ENCODE assay signal across 27 mouse cellular contexts in genomic region chr11:67104714-67105113, GRCm38 (mm10). TPM values are rescaled to one million over a fixed set of nuclear protein-coding genes. Genes with fewer than 3 reads are reported as not detected.
DNase-seq lines count a peak whose midpoint lies in the region; ATAC-seq and TF ChIP-seq lines count a peak whose summit lies in the region.
"Had no signal": no experiment of that assay in that cellular context is flagged by ENCODE, and none has a peak within 500 bp of the region (broad histone marks: within the 10 kb centered on the region; RNA-seq: fewer than 3 reads in every experiment).

No protein-coding gene starts in this region.

- TF ChIP-seq POLR2A in limb, embryonic 14.5 days (IDR thresholded peaks at IDR 0.05; ENCODE audit: borderline replicate concordance, extremely low read depth, insufficient read depth, insufficient read length) = no peak

- no peaks in the 10 kb centered on the region for H3K4me1 ChIP-seq in limb, embryonic 14.5 days (ENCODE audit: control insufficient read depth, insufficient read depth, low read length)
- no peaks in the 10 kb centered on the region for H3K4me1 ChIP-seq in limb, embryonic 10.5 days
- peaks cover 13% of the 10 kb centered on the region for H3K4me1 ChIP-seq in heart, embryonic 15.5 days (replicated peaks)
- H3K4me1 ChIP-seq: embryonic facial prominence, embryonic 15.5 days had no signal

- no peaks in the 10 kb centered on the region for H3K36me3 ChIP-seq in limb, embryonic 14.5 days (ENCODE audit: control insufficient read depth, insufficient read depth, low read length)
- no peaks in the 10 kb centered on the region for H3K36me3 ChIP-seq in limb, embryonic 10.5 days
- H3K36me3 ChIP-seq in heart, embryonic 15.5 days = no peaks in the 10 kb centered on the region
- H3K36me3 ChIP-seq: embryonic facial prominence, embryonic 15.5 days; G1E; midbrain, embryonic 10.5 days had no signal

- DNase-seq in gastrocnemius, postnatal 14 days = peak; percentile 44
- no peak for DNase-seq in gastrocnemius, postnatal 36 days
- no peak for DNase-seq in limb, embryonic 14.5 days (ENCODE audit: low spot score)
- no peak for DNase-seq in limb, embryonic 10.5 days (ENCODE audit: low spot score)
- peak; percentile 89 for DNase-seq in skeletal muscle tissue, adult 2 months (ENCODE audit: low read depth, low spot score)
- DNase-seq: cerebellum, adult 11 months; cerebellum, adult 9-11 months; kidney, adult 2 months; kidney, postnatal 10 days; liver, postnatal 0 days; right cerebral cortex, postnatal 14 days; spleen, adult 18-20 months; thymus, postnatal 25 days had no signal

- intact Hi-C loops in gastrocnemius, postnatal 14 days (cut with DNase I; ENCODE audit: low total_unique reads) = no loop called here
- intact Hi-C loops in gastrocnemius, postnatal 36 days (cut with DNase I) = no loop called here

- H3K4me2 ChIP-seq in limb, embryonic 14.5 days (replicated peaks; ENCODE audit: low read depth, low read length, severe bottlenecking) = no peak overlapping the region
- H3K4me2 ChIP-seq in heart, embryonic 15.5 days = no peak overlapping the region
- H3K4me2 ChIP-seq: embryonic facial prominence, embryonic 15.5 days; hindbrain, embryonic 14.5 days; liver, embryonic 11.5 days had no signal

- H3K27me3 ChIP-seq in limb, embryonic 14.5 days (ENCODE audit: control insufficient read depth, insufficient read depth, low read length) = no peaks in the 10 kb centered on the region
- H3K27me3 ChIP-seq in limb, embryonic 10.5 days (ENCODE audit: low read depth, poor library complexity, severe bottlenecking) = no peaks in the 10 kb centered on the region; the same call in 1 of the 2 replicates
- H3K27me3 ChIP-seq in heart, embryonic 15.5 days = peaks cover 2% of the 10 kb centered on the region; the same call in 1 of the 2 replicates
- H3K27me3 ChIP-seq: embryonic facial prominence, embryonic 15.5 days had no signal

- no peaks in the 10 kb centered on the region for H3K9me3 ChIP-seq in limb, embryonic 14.5 days (ENCODE audit: control insufficient read depth, low read length)
- H3K9me3 ChIP-seq in limb, embryonic 10.5 days (replicated peaks) = no peaks in the 10 kb centered on the region
- no peaks in the 10 kb centered on the region for H3K9me3 ChIP-seq in heart, embryonic 15.5 days (replicated peaks)
- H3K9me3 ChIP-seq: embryonic facial prominence, embryonic 15.5 days; midbrain, embryonic 10.5 days had no signal

- H3K27ac ChIP-seq in limb, embryonic 14.5 days (replicated peaks; ENCODE audit: low read depth, low read length) = 0 out of 2 replicates have a peak overlapping the region, but pooled peaks have one; percentile 19
- no peak overlapping the region for H3K27ac ChIP-seq in limb, embryonic 10.5 days
- peak overlapping the region; percentile 53 for H3K27ac ChIP-seq in heart, embryonic 15.5 days
- H3K27ac ChIP-seq: embryonic facial prominence, embryonic 15.5 days; hindbrain, embryonic 14.5 days; macrophage; midbrain, embryonic 10.5 days had no signal

- ATAC-seq in limb, embryonic 14.5 days (ENCODE audit: low FRiP score, low read depth) = no peak
- ATAC-seq in heart, embryonic 15.5 days (replicated peaks; ENCODE audit: insufficient number of reproducible peaks, insufficient read depth, low FRiP score, low read depth) = 0 out of 2 replicates have a peak, but pooled peaks have one; percentile 61
- no peak for ATAC-seq in megakaryocyte, adult 5-6 weeks (ENCODE audit: poor library complexity, severe bottlenecking)
- ATAC-seq: forebrain, embryonic 16.5 days; liver, postnatal 0 days; lung, postnatal 0 days; Patski had no signal

- 69% methylated on average over 11 of the region's 11 CpGs for WGBS in limb, embryonic 14.5 days
- WGBS in limb, embryonic 10.5 days = 83% methylated on average over 11 of the region's 11 CpGs
- WGBS in heart, embryonic 15.5 days = 46% methylated on average over 11 of the region's 11 CpGs

- H3K4me3 ChIP-seq in limb, embryonic 14.5 days (replicated peaks; ENCODE audit: low read length) = no peak overlapping the region
- no peak overlapping the region for H3K4me3 ChIP-seq in limb, embryonic 10.5 days
- no peak overlapping the region for H3K4me3 ChIP-seq in heart, embryonic 15.5 days
- H3K4me3 ChIP-seq: embryonic facial prominence, embryonic 15.5 days; midbrain, embryonic 10.5 days had no signal

- no peak overlapping the region for H3K9ac ChIP-seq in limb, embryonic 14.5 days (ENCODE audit: low read depth, low read length, severe bottlenecking)
- H3K9ac ChIP-seq in heart, embryonic 15.5 days = no peak overlapping the region
- H3K9ac ChIP-seq: embryonic facial prominence, embryonic 15.5 days; hindbrain, embryonic 14.5 days; liver, postnatal 0 days had no signal

RNA-seq across cellular contexts. Expression of gene Myh3, which starts 26.6 kb away (rescaled TPM):
- total RNA-seq in gastrocnemius, postnatal 14 days (2021) = 10 to 100 TPM; 33.8 to 49.2 TPM
- total RNA-seq in gastrocnemius, postnatal 36 days (2021) = 10 to 100 TPM in 1 of 2 experiments, 1 to 10 TPM in 1; 7.7 to 11.8 TPM
- polyA plus RNA-seq in limb, embryonic 14.5 days (2012; rRNA removed) = 112 and 192 TPM in 2 replicates
- 145 and 205 TPM in 2 replicates for polyA plus RNA-seq in limb, embryonic 14.5 days (2014; fragmentation: Nextera tagmentation; extraction: Ambion mirVana)
- 0.24 and 0.78 TPM in 2 replicates for polyA plus RNA-seq in limb, embryonic 10.5 days (2016; fragmentation: Nextera tagmentation; extraction: Ambion mirVana)
- polyA plus RNA-seq in heart, embryonic 15.5 days (2015; fragmentation: Nextera tagmentation; extraction: Ambion mirVana) = 0.74 and 1.5 TPM in 2 replicates
- 0.07 TPM in 1 of 2 replicates, not detected in the other for total RNA-seq in megakaryocyte, adult 5-6 weeks (2015)
- not detected in 2 replicates for total RNA-seq in megakaryocyte, adult 5-6 weeks (2017)
- total RNA-seq: common myeloid progenitor, adult 5-6 weeks; G1E; heart, postnatal 14 days; neutrophil, adult 5-6 weeks had no signal
- polyA plus RNA-seq: G1E had no signal

RNA-seq across cellular contexts. Expression of gene Sco1, which starts 52.2 kb away (rescaled TPM):
- 1 to 10 TPM; 8.5 to 8.6 TPM for total RNA-seq in gastrocnemius, postnatal 14 days (2021)
- 1 to 10 TPM; 6.6 to 6.7 TPM for total RNA-seq in gastrocnemius, postnatal 36 days (2021)
- 7.5 and 8.8 TPM in 2 replicates for polyA plus RNA-seq in limb, embryonic 14.5 days (2012; rRNA removed)
- 14.8 and 15.8 TPM in 2 replicates for polyA plus RNA-seq in limb, embryonic 14.5 days (2014; fragmentation: Nextera tagmentation; extraction: Ambion mirVana)
- polyA plus RNA-seq in limb, embryonic 10.5 days (2016; fragmentation: Nextera tagmentation; extraction: Ambion mirVana) = 22.8 and 24.7 TPM in 2 replicates
- 17.5 and 19.2 TPM in 2 replicates for polyA plus RNA-seq in heart, embryonic 15.5 days (2015; fragmentation: Nextera tagmentation; extraction: Ambion mirVana)
- total RNA-seq in megakaryocyte, adult 5-6 weeks (2015) = 5.5 and 6.7 TPM in 2 replicates
- 19.1 and 20.6 TPM in 2 replicates for total RNA-seq in megakaryocyte, adult 5-6 weeks (2017)

RNA-seq across cellular contexts. Expression of gene Adprm, which starts 52.3 kb away (rescaled TPM):
- total RNA-seq in gastrocnemius, postnatal 14 days (2021) = 1 to 10 TPM; 5.6 to 7.8 TPM
- total RNA-seq in gastrocnemius, postnatal 36 days (2021) = 1 to 10 TPM; 6.5 to 8.2 TPM
- 34.0 and 34.3 TPM in 2 replicates for polyA plus RNA-seq in limb, embryonic 14.5 days (2012; rRNA removed)
- polyA plus RNA-seq in limb, embryonic 14.5 days (2014; fragmentation: Nextera tagmentation; extraction: Ambion mirVana) = 33.3 and 38.1 TPM in 2 replicates
- polyA plus RNA-seq in limb, embryonic 10.5 days (2016; fragmentation: Nextera tagmentation; extraction: Ambion mirVana) = 31.3 and 34.0 TPM in 2 replicates
- polyA plus RNA-seq in heart, embryonic 15.5 days (2015; fragmentation: Nextera tagmentation; extraction: Ambion mirVana) = 16.4 and 18.9 TPM in 2 replicates
- 37.3 and 38.8 TPM in 2 replicates for total RNA-seq in megakaryocyte, adult 5-6 weeks (2015)
- 28.5 and 37.2 TPM in 2 replicates for total RNA-seq in megakaryocyte, adult 5-6 weeks (2017)

Comparison
In these comparisons a context has a peak if more than half of its experiments do, and no peak if none do; other contexts are left out.
1. DNase-seq: peak in gastrocnemius, postnatal 14 days (single experiment) and skeletal muscle tissue, adult 2 months (single experiment); none in gastrocnemius, postnatal 36 days (0 of 2), limb, embryonic 14.5 days (single experiment) and limb, embryonic 10.5 days (single experiment).
2. RNA of gene Myh3, which starts 26.6 kb away (total RNA-seq): 33.8 to 49.2 TPM in gastrocnemius, postnatal 14 days and 7.7 to 11.8 TPM in gastrocnemius, postnatal 36 days; 0.07 TPM in megakaryocyte, adult 5-6 weeks; every median in the first group is over 4 times any median in the second.